ENCODE assay signal across 8 mouse cellular contexts in genomic region chr16:21793080-21793810, GRCm38 (mm10). TPM values are rescaled to one million over a fixed set of nuclear protein-coding genes. Genes with fewer than 3 reads are reported as not detected.
DNase-seq lines count a peak whose midpoint lies in the region; ATAC-seq and TF ChIP-seq lines count a peak whose summit lies in the region.
"Not testable (repeated sequence)": the region's sequence is repeated elsewhere in the genome, so short reads cannot be mapped to it uniquely, and the experiment has no call there.

No protein-coding gene starts in this region.

- DNase-seq in embryonic facial prominence, embryonic 14.5 days (ENCODE audit: low spot score); hindbrain, embryonic 14.5 days (ENCODE audit: low spot score); layer of hippocampus, adult 2 months (ENCODE audit: low spot score in 2 of 2): not testable (repeated sequence)
- peak; percentile 88 for DNase-seq in heart, adult 11 months

- peak overlapping the region; percentile 93; the same call in 1 of the 2 replicates for H3K4me3 ChIP-seq in E14TG2a.4 (replicated peaks; ENCODE audit: low read length)
- peak overlapping the region; percentile 90 for H3K4me3 ChIP-seq in embryonic facial prominence, embryonic 14.5 days (ENCODE audit: low read depth, low read length)
- H3K4me3 ChIP-seq in hindbrain, embryonic 14.5 days (replicated peaks; ENCODE audit: low read length), result peak overlapping the region; percentile 76
- peak overlapping the region; percentile 89 for H3K4me3 ChIP-seq in layer of hippocampus, adult 2 months
- peak overlapping the region; percentile 99 for H3K4me3 ChIP-seq in liver, embryonic 16.5 days (ENCODE audit: low read depth, low read length)
- peak overlapping the region; percentile 93 for H3K4me3 ChIP-seq in midbrain, embryonic 15.5 days
- H3K4me3 ChIP-seq in stomach, embryonic 14.5 days (ENCODE audit: low read depth, low read length), result peak overlapping the region; percentile 54

- H3K27me3 ChIP-seq in E14TG2a.4 (ENCODE audit: insufficient read depth, low read length), result peaks cover 18% of the 10 kb centered on the region
- H3K27me3 ChIP-seq in embryonic facial prominence, embryonic 14.5 days (replicated peaks; ENCODE audit: control insufficient read depth, insufficient read depth, low read length); hindbrain, embryonic 14.5 days (ENCODE audit: control insufficient read depth, insufficient read depth, low read length); liver, embryonic 16.5 days (ENCODE audit: control insufficient read depth, insufficient read depth, low read depth, low read length); midbrain, embryonic 15.5 days (replicated peaks); stomach, embryonic 14.5 days (ENCODE audit: control insufficient read depth, insufficient read depth, low read length): not testable (repeated sequence)

- peaks cover 12% of the 10 kb centered on the region for H3K4me1 ChIP-seq in E14TG2a.4 (replicated peaks; ENCODE audit: low read depth, low read length)
- not testable (repeated sequence) for H3K4me1 ChIP-seq in embryonic facial prominence, embryonic 14.5 days (ENCODE audit: control insufficient read depth, insufficient read depth, low read length); hindbrain, embryonic 14.5 days (replicated peaks; ENCODE audit: control insufficient read depth, insufficient read depth, low read length); stomach, embryonic 14.5 days (ENCODE audit: control insufficient read depth, insufficient read depth, low read length)
- peaks cover 24% of the 10 kb centered on the region for H3K4me1 ChIP-seq in liver, embryonic 16.5 days (ENCODE audit: control insufficient read depth, low read depth, low read length)
- peaks cover 17% of the 10 kb centered on the region for H3K4me1 ChIP-seq in midbrain, embryonic 15.5 days

- not testable (repeated sequence) for H3K27ac ChIP-seq in embryonic facial prominence, embryonic 14.5 days (replicated peaks; ENCODE audit: low read depth, low read length); stomach, embryonic 14.5 days (ENCODE audit: low read length)
- H3K27ac ChIP-seq in hindbrain, embryonic 14.5 days, result peak overlapping the region; percentile 88
- peak overlapping the region; percentile 97; the same call in 1 of the 2 replicates for H3K27ac ChIP-seq in layer of hippocampus, adult 2 months
- peak overlapping the region; percentile 96 for H3K27ac ChIP-seq in liver, embryonic 16.5 days (ENCODE audit: low read length)
- peak overlapping the region; percentile 86 for H3K27ac ChIP-seq in midbrain, embryonic 15.5 days

- not testable (repeated sequence) for H3K9me3 ChIP-seq in E14TG2a.4 (ENCODE audit: low read length); embryonic facial prominence, embryonic 14.5 days (ENCODE audit: control insufficient read depth, low read length); hindbrain, embryonic 14.5 days (ENCODE audit: control insufficient read depth, low read length); liver, embryonic 16.5 days (replicated peaks; ENCODE audit: control insufficient read depth, low read length); midbrain, embryonic 15.5 days; stomach, embryonic 14.5 days (ENCODE audit: control insufficient read depth, low read depth, low read length)

- not testable (repeated sequence) for H3K36me3 ChIP-seq in E14TG2a.4 (ENCODE audit: insufficient read depth, low read length); embryonic facial prominence, embryonic 14.5 days (ENCODE audit: control insufficient read depth, insufficient read depth, low read length); hindbrain, embryonic 14.5 days (replicated peaks; ENCODE audit: control insufficient read depth, insufficient read depth); liver, embryonic 16.5 days (ENCODE audit: control insufficient read depth, insufficient read depth); midbrain, embryonic 15.5 days (replicated peaks); stomach, embryonic 14.5 days (ENCODE audit: control insufficient read depth, insufficient read depth, low read length)

- WGBS in embryonic facial prominence, embryonic 14.5 days, result 33% methylated on average over 2 of the region's 2 CpGs
- 55% methylated on average over 2 of the region's 2 CpGs for WGBS in hindbrain, embryonic 14.5 days
- 11% methylated on average over 2 of the region's 2 CpGs for WGBS in liver, embryonic 16.5 days (ENCODE audit: insufficient replicate concordance)
- WGBS in midbrain, embryonic 15.5 days, result 35% methylated on average over 2 of the region's 2 CpGs
- 32% methylated on average over 2 of the region's 2 CpGs for WGBS in stomach, embryonic 14.5 days

- not testable (repeated sequence) for ATAC-seq in embryonic facial prominence, embryonic 14.5 days (ENCODE audit: low read depth); hindbrain, embryonic 14.5 days (ENCODE audit: low FRiP score); liver, embryonic 16.5 days (ENCODE audit: low read depth); midbrain, embryonic 15.5 days (replicated peaks); stomach, embryonic 14.5 days (ENCODE audit: insufficient number of reproducible peaks, insufficient read depth, low FRiP score, low read depth)

- peak overlapping the region; percentile 78 for H3K4me2 ChIP-seq in embryonic facial prominence, embryonic 14.5 days (ENCODE audit: low read depth, low read length)
- H3K4me2 ChIP-seq in hindbrain, embryonic 14.5 days (replicated peaks), result peak overlapping the region; percentile 73
- H3K4me2 ChIP-seq in liver, embryonic 16.5 days (ENCODE audit: low read depth, low read length), result peak overlapping the region; percentile 85
- H3K4me2 ChIP-seq in midbrain, embryonic 15.5 days, result peak overlapping the region; percentile 79
- peak overlapping the region; percentile 63 for H3K4me2 ChIP-seq in stomach, embryonic 14.5 days (replicated peaks; ENCODE audit: low read depth, low read length)

- peak overlapping the region; percentile 84; the same call in 1 of the 2 replicates for H3K9ac ChIP-seq in embryonic facial prominence, embryonic 14.5 days (ENCODE audit: low read depth, low read length)
- H3K9ac ChIP-seq in hindbrain, embryonic 14.5 days, result peak overlapping the region; percentile 85; the same call in 1 of the 2 replicates
- peak overlapping the region; percentile 96 for H3K9ac ChIP-seq in liver, embryonic 16.5 days (ENCODE audit: low read depth, low read length)
- H3K9ac ChIP-seq in midbrain, embryonic 15.5 days, result peak overlapping the region; percentile 90
- H3K9ac ChIP-seq in stomach, embryonic 14.5 days (replicated peaks; ENCODE audit: low read depth, low read length), result peak overlapping the region; percentile 43

- TF ChIP-seq CTCF in E14TG2a.4 (conservative IDR thresholded peaks at IDR 0.05; ENCODE audit: low read length); layer of hippocampus, adult 2 months (conservative IDR thresholded peaks at IDR 0.05): not testable (repeated sequence)

RNA-seq across cellular contexts. Expression of gene Map3k13, which starts 0.9 kb away (rescaled TPM):
- polyA plus RNA-seq in embryonic facial prominence, embryonic 14.5 days (2014; fragmentation: Nextera tagmentation; extraction: Ambion mirVana), result 0.84 and 0.95 TPM in 2 replicates
- 8.3 and 8.5 TPM in 2 replicates for polyA plus RNA-seq in hindbrain, embryonic 14.5 days (2014; fragmentation: Nextera tagmentation; extraction: Ambion mirVana)
- total RNA-seq in layer of hippocampus, adult 2 months (2021), result 10 to 100 TPM; 14.6 to 14.8 TPM
- polyA plus RNA-seq in liver, embryonic 16.5 days (2015; fragmentation: Nextera tagmentation; extraction: Ambion mirVana), result 0.68 and 0.72 TPM in 2 replicates
- polyA plus RNA-seq in midbrain, embryonic 15.5 days (2015; fragmentation: Nextera tagmentation; extraction: Ambion mirVana), result 7.0 and 7.5 TPM in 2 replicates
- 0.98 and 1.3 TPM in 2 replicates for polyA plus RNA-seq in stomach, embryonic 14.5 days (2014; fragmentation: Nextera tagmentation; extraction: Ambion mirVana)

RNA-seq across cellular contexts. Expression of gene Ehhadh, which starts 5.6 kb away (rescaled TPM):
- polyA plus RNA-seq in embryonic facial prominence, embryonic 14.5 days (2014; fragmentation: Nextera tagmentation; extraction: Ambion mirVana), result 2.2 and 2.5 TPM in 2 replicates
- polyA plus RNA-seq in hindbrain, embryonic 14.5 days (2014; fragmentation: Nextera tagmentation; extraction: Ambion mirVana), result 2.0 and 2.2 TPM in 2 replicates
- 1 to 10 TPM; 1.7 to 2.5 TPM for total RNA-seq in layer of hippocampus, adult 2 months (2021)
- polyA plus RNA-seq in liver, embryonic 16.5 days (2015; fragmentation: Nextera tagmentation; extraction: Ambion mirVana), result 12.5 and 14.6 TPM in 2 replicates
- polyA plus RNA-seq in midbrain, embryonic 15.5 days (2015; fragmentation: Nextera tagmentation; extraction: Ambion mirVana), result 1.4 and 1.9 TPM in 2 replicates
- polyA plus RNA-seq in stomach, embryonic 14.5 days (2014; fragmentation: Nextera tagmentation; extraction: Ambion mirVana), result 2.9 and 4.0 TPM in 2 replicates

Comparison
In these comparisons a context has a peak if more than half of its experiments do, and no peak if none do; other contexts are left out.
1. H3K9ac ChIP-seq: peak in every context shown above with its lines; median percentile 96 in liver, embryonic 16.5 days; 90 in midbrain, embryonic 15.5 days; 85 in hindbrain, embryonic 14.5 days; 84 in embryonic facial prominence, embryonic 14.5 days; 43 in stomach, embryonic 14.5 days.